Mouse (Mus musculus) cortical plate, adult 2 months (tissue): Measurements from ENCODE around the gene Phf19. TPM values are rescaled to one million over a fixed set of nuclear protein-coding genes. Genes with fewer than 3 reads are reported as not detected.

Experiments used
- H3K27ac ChIP-seq: fragments of 200-500 bp; 2 replicates; pipeline ENCODE4 v1.5.1; 2012; ENCODE audit warnings: low read length, control low read depth, inconsistent platforms; ENCODE audit not compliant: insufficient read depth
- H3K4me1 ChIP-seq: fragments of 200-500 bp; 2 replicates; pipeline ENCODE4 v1.6.1; 2011; ENCODE audit warnings: low read length; ENCODE audit not compliant: control insufficient read depth, insufficient read depth
- H3K4me3 ChIP-seq: fragments of 200-500 bp; 2 replicates; pipeline ENCODE4 v1.5.1; 2011; ENCODE audit warnings: mild to moderate bottlenecking, low read length, control low read depth; ENCODE audit not compliant: insufficient read depth
- CTCF ChIP-seq: fragments of 200-500 bp; IDR thresholded peaks from 2 replicates; pipeline ENCODE4 v1.5.1; 2011; ENCODE audit warnings: mild to moderate bottlenecking, control low read depth, low read length; ENCODE audit not compliant: insufficient read depth; ENCODE audit errors: extremely low read depth
- POLR2A ChIP-seq: fragments of 200-500 bp; IDR thresholded peaks from 2 replicates; pipeline ENCODE4 v1.6.1; 2011; ENCODE audit warnings: mild to moderate bottlenecking, low read length, control low read depth; ENCODE audit not compliant: insufficient read depth; ENCODE audit errors: extremely low read depth
- polyA plus RNA-seq: library from polyadenylated mRNA; depleted of rRNA; stranded (reverse); fragments of >200 nt; gene quantifications from 2 replicates; pipeline ENCODE4 v1.2.3, GENCODE M21; 2012

The Phf19 gene
- polyA plus RNA-seq, 1 experiment = 0.98 TPM

GRCm38 (mm10) chr2:34941061-34941675 is 27.3 kb upstream of the Phf19 start:
- TF ChIP-seq POLR2A (no peak), CTCF (no peak)

GRCm38 (mm10) chr2:34940246-34940645 is 26.4 kb upstream of the Phf19 start:
- Histone ChIP-seq H3K27ac (no peak overlapping the region), H3K4me1 (no peaks in the 10 kb centered on the region), H3K4me3 (no peak overlapping the region)
- TF ChIP-seq CTCF (no peak), POLR2A (no peak)

More at GRCm38 (mm10) chr2:34941061-34941675, 27.3 kb upstream of the Phf19 start:
- no peaks in the 10 kb centered on the region for H3K4me1 ChIP-seq
- no peak overlapping the region for H3K4me3 ChIP-seq
- no peak overlapping the region for H3K27ac ChIP-seq

- H3K4me1 ChIP-seq = no peaks in the 10 kb centered on the region
Observed at GRCm38 (mm10) chr2:34938269-34939208, 24.7 kb upstream of the Phf19 start.

GRCm38 (mm10) chr2:34937460-34937859 is 23.6 kb upstream of the Phf19 start:
- no peak overlapping the region for H3K4me3 ChIP-seq
- TF ChIP-seq CTCF = no peak
- no peak for TF ChIP-seq POLR2A
- H3K4me1 ChIP-seq = no peaks in the 10 kb centered on the region
- H3K27ac ChIP-seq = no peak overlapping the region

More at GRCm38 (mm10) chr2:34938269-34939208, 24.7 kb upstream of the Phf19 start:
- TF ChIP-seq POLR2A (no peak), CTCF (no peak)
- Histone ChIP-seq H3K4me3 (no peak overlapping the region), H3K27ac (no peak overlapping the region)

GRCm38 (mm10) chr2:34927320-34927719 is 13.5 kb upstream of the Phf19 start:
- Histone ChIP-seq H3K4me3 (no peak overlapping the region), H3K4me1 (no peaks in the 10 kb centered on the region), H3K27ac (no peak overlapping the region)
- TF ChIP-seq CTCF (no peak), POLR2A (no peak)

GRCm38 (mm10) chr2:34922729-34923128 is 8.9 kb upstream of the Phf19 start:
- Histone ChIP-seq H3K27ac (no peak overlapping the region), H3K4me1 (no peaks in the 10 kb centered on the region), H3K4me3 (no peak overlapping the region)
- no peak for TF ChIP-seq CTCF
- TF ChIP-seq POLR2A = no peak

GRCm38 (mm10) chr2:34920144-34920543 is 6.3 kb upstream of the Phf19 start:
- TF ChIP-seq CTCF (no peak), POLR2A (no peak)
- H3K4me1 ChIP-seq = no peaks in the 10 kb centered on the region
- no peak overlapping the region for H3K4me3 ChIP-seq
- no peak overlapping the region for H3K27ac ChIP-seq

- Histone ChIP-seq H3K4me3 (no peak overlapping the region), H3K4me1 (no peaks in the 10 kb centered on the region; the same call in 1 of the 2 replicates), H3K27ac (no peak overlapping the region)
- TF ChIP-seq POLR2A = no peak
- TF ChIP-seq CTCF = no peak
Observed at GRCm38 (mm10) chr2:34915103-34915502, 1.3 kb upstream of the Phf19 start.

- Histone ChIP-seq H3K27ac (no peak overlapping the region), H3K4me1 (no peaks in the 10 kb centered on the region; the same call in 1 of the 2 replicates), H3K4me3 (no peak overlapping the region)
- TF ChIP-seq POLR2A (no peak), CTCF (no peak)
Observed at GRCm38 (mm10) chr2:34914823-34915082, 927 bp upstream of the Phf19 start.
